Mouse (Mus musculus) CD4-positive helper T cell, adult 2 months (primary cell): Measurements from ENCODE around the gene Apom.

Experiments
- DNase-seq: peaks from one replicate; pipeline ENCODE4 v3.0.0-alpha.2; 2012; ENCODE audit warnings: low read depth, missing footprints, low spot score

Apom gene

GRCm38 (mm10) chr17:35158850-35159593 lies 27.2 kb upstream of the Apom start:
- no peak for DNase-seq

GRCm38 (mm10) chr17:35157661-35158175 lies 25.9 kb upstream of the Apom start:
- no peak for DNase-seq

DNA sequence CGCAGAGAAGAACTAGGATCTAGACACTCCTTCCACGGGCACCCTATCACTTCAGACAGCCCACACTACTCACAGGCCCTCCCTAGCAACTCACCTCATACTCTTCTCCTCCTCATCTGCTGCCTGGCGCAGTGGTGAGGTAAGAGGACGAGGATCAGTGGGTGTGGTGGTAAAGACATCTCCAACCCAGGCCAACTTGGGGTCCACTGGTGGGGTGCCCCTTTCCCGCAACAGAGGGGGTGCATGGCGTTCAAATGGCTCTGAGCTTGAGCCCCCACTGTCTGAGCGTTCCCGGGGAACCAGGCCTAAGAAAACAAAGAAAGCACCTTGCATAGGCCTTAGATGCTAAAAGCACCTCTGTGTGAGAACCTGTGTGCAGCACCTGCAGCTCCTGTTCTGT lies 25.4 kb upstream of the Apom start:
- DNase-seq, result no peak

GRCm38 (mm10) chr17:35156461-35157200 lies 24.8 kb upstream of the Apom start:
- no peak for DNase-seq

DNA sequence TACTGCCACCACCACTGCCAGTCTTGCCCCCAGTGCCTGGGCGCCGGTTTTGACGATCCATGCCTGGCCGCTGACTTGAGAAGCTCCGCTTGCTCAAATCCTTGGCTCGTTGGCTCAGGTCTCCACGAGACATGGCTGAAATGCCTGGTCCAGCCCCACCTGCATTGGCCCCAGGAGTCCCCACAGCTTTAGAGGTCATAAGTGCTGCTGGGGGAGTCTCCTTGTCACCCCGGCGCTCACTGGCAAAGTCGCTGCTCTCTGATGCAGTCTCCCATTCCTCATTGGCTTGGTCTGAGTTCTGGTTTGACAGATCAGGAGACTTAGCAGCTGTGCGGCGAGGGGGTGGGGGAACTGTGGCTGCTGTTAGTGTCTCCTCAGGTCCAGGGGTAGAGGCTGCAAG lies 23.6 kb upstream of the Apom start:
- DNase-seq, result no peak

DNA sequence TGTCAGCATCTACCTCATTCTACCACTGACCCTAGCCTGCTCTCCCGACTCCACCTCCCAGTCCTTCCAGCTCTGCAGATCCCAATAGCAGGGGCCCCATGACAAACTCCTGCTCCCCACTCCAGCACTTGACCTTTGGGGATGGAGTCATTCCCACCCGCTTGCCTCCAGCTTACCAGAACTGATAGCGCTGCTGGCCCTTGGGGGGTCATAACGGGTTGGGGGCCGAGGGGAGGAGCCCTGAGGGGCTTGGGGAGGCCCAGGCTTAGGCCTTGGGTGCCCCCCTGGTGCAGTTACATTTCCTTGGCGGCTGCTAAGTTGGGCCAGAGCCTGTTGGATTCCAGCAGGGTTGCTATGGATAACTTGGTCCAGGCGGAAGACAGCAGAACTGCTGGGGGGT lies 22.8 kb upstream of the Apom start:
- no peak for DNase-seq

- DNase-seq, result no peak
Observed at GRCm38 (mm10) chr17:35153931-35154330, 22.1 kb upstream of the Apom start.

DNA sequence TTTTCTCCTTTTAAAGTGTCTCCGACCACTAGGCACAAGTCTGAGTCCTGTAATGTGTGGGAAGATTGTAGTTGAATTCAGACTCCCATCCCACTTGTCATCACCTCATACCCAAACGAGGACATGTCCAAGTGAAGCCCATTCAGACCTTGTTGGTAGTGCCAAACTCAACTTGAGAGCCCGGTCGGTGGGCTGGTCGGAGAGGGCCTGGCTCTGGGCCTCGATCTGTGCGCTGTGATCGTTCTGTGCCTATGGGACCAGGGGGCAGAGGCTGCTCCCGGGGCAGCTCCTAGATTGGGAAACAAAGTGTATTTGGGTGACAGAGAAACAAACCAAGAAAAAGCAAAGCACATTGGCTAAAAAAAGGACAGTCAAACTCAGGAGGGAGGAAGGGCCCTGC lies 21.2 kb upstream of the Apom start:
- no peak for DNase-seq

DNA sequence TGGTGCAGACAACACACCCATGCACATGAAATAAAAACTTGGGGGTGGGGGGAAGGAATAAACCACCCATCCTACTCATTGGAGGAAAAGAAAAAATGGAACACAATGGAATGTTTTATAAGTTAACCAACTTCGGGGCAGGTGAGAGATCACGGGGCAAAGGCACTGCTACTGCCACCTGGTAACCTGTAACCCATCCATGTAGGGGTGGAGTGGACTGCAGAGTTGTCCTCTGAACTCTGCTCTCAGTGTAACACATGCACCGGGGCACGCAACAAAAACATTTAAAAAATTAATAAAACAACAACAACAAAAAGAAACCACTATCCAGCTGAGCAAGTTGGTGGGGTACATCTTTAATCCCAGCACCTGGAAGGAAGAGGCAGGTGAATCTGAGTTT lies 20.3 kb upstream of the Apom start:
- DNase-seq, result no peak

- no peak for DNase-seq
Observed at GRCm38 (mm10) chr17:35147922-35148639, 16.2 kb upstream of the Apom start.

- DNase-seq, result no peak
Observed at GRCm38 (mm10) chr17:35147348-35147747, 15.5 kb upstream of the Apom start.

DNA sequence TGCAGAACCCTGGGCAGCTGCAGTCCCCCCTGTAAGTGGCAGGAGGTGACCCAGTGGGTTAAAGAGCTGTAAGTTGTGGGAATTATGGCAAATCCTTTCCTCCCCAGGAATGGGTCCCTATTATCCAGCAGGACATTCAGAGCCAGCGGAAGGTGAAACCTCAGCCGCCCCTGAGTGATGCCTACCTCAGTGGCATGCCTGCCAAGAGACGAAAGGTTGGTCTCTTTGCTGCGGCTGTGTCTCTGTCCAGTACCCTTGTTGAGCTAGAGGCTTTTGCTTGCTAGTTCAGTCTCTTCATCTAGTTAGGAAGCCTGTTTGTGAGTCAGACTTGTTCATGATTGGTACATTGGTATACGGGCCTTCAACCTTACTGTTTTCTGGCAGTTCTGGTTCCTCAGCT lies 14.3 kb upstream of the Apom start:
- DNase-seq, result no peak

DNA sequence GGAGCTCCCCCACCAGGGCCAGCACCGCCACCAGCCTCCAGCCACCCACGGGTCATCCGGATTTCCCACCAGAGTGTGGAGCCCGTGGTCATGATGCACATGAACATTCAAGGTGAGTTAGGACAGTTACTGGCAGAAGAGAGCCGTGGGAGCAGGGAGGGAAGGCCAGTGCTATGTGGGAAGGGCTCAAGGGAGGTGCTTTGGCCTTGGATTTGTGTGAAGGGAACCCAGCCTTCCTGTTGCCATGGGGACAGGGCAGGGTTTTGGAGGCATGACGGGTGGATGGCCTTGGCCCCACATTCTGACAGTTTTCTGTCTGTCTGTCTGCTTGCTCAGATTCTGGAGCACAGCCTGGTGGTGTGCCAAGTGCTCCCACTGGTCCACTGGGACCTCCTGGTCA lies 10.1 kb upstream of the Apom start:
- no peak for DNase-seq

GRCm38 (mm10) chr17:35140490-35140996 lies 8.7 kb upstream of the Apom start:
- no peak for DNase-seq

- no peak for DNase-seq
Observed at GRCm38 (mm10) chr17:35139269-35139668, 7.4 kb upstream of the Apom start.

DNA sequence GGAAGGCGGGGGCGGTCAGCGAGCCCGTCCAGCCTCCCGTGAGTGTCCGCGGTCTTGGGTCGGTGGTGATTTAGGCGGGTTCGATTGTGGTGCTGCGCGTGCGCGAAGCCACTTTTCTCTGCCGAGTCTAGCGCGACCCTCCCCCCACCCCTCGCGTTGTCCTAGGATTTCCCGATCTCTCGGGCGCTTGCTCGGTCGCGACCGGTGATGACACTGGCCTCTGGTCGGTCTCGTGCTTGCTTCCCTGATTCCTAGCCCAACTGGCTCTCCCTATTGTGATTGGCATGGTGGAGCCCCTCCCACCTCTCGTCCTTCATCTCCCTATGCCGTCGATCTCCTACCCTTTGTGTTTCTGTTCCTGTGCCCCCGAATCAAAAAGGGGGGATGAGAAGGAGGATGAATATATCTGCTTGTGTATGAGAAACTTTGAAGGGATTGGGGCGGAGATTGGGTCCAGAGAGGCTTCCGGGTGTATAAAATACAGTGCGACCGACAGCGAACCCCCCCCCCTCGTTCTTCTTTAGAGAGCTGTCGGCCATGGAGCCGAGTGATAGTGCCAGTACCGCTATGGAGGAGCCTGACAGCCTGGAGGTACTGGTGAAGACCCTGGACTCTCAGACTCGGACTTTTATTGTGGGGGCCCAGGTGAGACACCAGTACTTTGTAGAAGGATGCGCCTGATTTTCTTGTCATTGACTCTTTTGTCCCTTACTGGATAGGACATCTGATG lies 3.9 kb upstream of the Apom start:
- DNase-seq, result no peak

GRCm38 (mm10) chr17:35134801-35135590 lies 3.1 kb upstream of the Apom start, which contains the start of gene Bag6:
Gene Bag6 (plus strand): TSS chr17:35135178.
- DNase-seq, result peak; percentile 98

GRCm38 (mm10) chr17:35133517-35133916 lies 1.7 kb upstream of the Apom start:
- DNase-seq, result no peak

GRCm38 (mm10) chr17:35132174-35132560 lies 317 bp upstream of the Apom start:
- DNase-seq, result no peak

DNA sequence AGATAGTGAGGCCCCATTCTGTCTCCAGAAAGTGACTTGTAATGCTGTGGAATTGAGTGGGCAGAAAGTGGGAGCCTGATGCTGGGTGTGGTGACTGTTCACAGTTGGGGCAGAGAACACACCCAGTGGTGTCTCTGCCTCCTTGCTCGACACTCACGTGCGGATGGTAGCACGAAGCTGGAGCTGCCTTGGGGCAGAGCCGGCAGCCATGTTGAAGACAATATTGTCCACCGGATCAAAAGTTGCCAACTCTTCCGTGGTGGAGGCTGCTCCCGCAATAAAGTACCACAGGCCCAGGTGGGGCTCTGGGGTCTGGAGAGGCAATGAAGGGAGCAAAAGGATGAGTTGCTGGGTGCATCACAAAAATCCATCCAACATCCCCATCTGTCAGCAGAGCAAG lies 812 bp downstream of the Apom start:
- no peak for DNase-seq

DNA sequence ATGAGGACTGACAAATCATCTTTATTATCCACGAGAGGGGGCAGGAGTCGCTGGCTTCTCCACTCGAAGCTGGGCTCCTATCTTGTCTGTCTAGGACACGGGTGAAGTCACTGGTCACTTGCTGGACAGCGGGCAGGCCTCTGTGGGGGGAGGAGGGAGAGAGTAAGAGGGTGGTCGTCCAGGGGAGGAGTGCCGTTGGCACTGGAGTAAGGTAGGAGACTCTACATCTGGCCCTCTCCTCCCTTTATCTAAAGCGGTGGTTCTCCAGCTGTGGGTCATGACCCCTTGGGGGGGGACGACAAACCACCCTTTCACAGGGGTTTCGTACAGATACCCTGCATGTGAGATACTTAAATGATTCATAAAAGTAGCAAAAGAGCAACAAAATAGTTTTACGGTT lies 2.9 kb downstream of the Apom start:
- DNase-seq, result no peak
